Mouse (Mus musculus): ENCODE results near the gene Npcd. TPM values are rescaled to one million over a fixed set of nuclear protein-coding genes. Genes with fewer than 3 reads are reported as not detected.

Gene Npcd
- polyA plus RNA-seq, 1 experiment = not detected

DNA sequence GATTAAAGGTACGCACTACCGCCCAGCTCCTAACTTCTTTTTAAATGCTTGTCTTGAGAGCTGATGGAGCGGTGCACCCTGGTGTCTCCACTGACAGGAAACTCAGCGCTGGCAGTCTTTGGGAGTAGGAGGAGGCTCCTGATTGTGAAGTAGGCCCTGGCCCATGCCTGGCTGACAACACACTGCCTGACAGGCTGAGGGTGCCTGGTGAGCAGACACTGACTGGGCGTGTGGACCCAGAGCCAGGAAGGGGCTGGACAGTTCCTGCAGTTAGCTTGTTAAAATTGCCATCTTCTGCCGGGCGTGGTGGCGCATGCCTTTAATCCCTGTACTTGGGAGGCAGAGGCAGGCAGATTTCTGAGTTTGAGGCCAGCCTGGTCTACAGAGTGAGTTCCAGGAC, 83.8 kb downstream of the Npcd start:
- H3K4me1 ChIP-seq (ENCODE audit: control insufficient read depth, insufficient read depth, low read length) = no peaks in the 10 kb centered on the region
- no peak overlapping the region for H3K4me3 ChIP-seq (ENCODE audit: insufficient read depth, low read length)
- H3K27ac ChIP-seq (ENCODE audit: insufficient read depth, low read length) = no peak overlapping the region
- TF ChIP-seq POLR2A (IDR thresholded peaks at IDR 0.05; ENCODE audit: low read depth, low read length) = no peak
- TF ChIP-seq CTCF (IDR thresholded peaks at IDR 0.05; ENCODE audit: borderline replicate concordance, insufficient read depth, low read length) = no peak

DNA sequence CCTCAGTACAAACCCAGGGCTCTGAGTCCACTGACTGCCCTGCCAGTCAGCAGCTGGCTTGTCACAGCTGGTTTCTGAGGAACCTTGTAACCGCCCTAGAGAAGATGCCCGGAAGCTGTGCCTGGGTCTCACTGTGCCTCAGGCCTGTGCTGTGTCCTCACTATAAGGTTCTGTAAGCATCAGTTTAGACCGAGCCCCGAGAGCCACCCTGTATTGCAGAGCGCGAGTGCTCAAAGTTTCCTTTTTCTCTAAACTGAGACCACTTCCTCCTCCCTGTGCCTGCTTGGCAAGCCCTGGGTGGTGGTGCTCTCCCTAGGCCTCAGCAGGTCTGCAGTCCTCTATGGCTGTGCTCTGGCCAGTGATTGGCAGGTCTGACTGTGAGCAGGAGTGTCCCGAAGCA, 84.9 kb downstream of the Npcd start:
- TF ChIP-seq POLR2A (IDR thresholded peaks at IDR 0.05; ENCODE audit: low read depth, low read length) (no peak), CTCF (IDR thresholded peaks at IDR 0.05; ENCODE audit: borderline replicate concordance, insufficient read depth, low read length) (no peak)
- H3K4me1 ChIP-seq (ENCODE audit: control insufficient read depth, insufficient read depth, low read length) = no peaks in the 10 kb centered on the region
- no peak overlapping the region for H3K4me3 ChIP-seq (ENCODE audit: insufficient read depth, low read length)
- H3K27ac ChIP-seq (ENCODE audit: insufficient read depth, low read length) = no peak overlapping the region

DNA sequence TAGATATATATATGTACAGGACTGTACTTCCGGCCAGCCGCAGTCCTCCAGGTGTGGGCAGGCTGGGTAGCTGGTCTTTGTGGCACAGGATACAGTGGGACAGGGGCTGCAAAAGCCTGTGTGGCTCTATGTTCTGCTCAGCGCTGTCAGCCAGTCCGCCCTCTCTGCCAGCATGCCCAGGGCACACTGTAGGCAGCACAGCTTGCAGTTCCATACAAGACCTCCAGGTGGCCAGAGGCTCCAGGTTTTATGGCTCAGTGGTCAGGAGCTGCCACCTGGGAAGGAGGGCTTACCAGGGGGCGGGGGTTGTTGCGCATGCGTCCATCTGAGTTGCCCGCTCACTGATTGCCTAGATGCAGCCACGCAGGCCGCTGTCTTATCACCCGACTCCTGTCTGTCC, 86.0 kb downstream of the Npcd start:
- no peak overlapping the region for H3K27ac ChIP-seq (ENCODE audit: insufficient read depth, low read length)
- peaks cover 1% of the 10 kb centered on the region; the same call in 1 of the 2 replicates for H3K4me1 ChIP-seq (ENCODE audit: control insufficient read depth, insufficient read depth, low read length)
- TF ChIP-seq CTCF (IDR thresholded peaks at IDR 0.05; ENCODE audit: borderline replicate concordance, insufficient read depth, low read length) (no peak), POLR2A (IDR thresholded peaks at IDR 0.05; ENCODE audit: low read depth, low read length) (no peak)
- H3K4me3 ChIP-seq (ENCODE audit: insufficient read depth, low read length) = no peak overlapping the region

DNA sequence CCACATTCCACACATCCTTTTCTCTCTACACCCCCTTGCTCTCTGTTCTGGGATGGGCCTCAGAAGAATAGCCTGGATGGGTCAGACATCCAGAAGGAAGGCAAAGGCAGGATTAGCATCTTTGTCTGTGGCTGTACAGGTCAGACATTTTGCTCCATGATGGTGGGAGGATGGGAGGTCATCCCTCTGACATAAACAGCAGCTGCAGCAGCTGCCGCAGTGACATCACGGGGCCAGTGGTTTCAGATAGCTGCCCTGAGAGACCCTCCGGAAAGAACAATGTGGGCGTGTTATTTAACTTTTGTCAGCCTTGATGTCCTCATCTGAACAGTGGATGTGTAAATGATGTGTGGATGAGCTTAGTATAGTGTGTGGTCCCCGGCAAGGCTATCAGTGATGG, 88.2 kb downstream of the Npcd start:
- Histone ChIP-seq H3K4me1 (ENCODE audit: control insufficient read depth, insufficient read depth, low read length) (peaks cover 5% of the 10 kb centered on the region; the same call in 1 of the 2 replicates), H3K27ac (ENCODE audit: insufficient read depth, low read length) (no peak overlapping the region), H3K4me3 (ENCODE audit: insufficient read depth, low read length) (no peak overlapping the region)
- TF ChIP-seq CTCF (IDR thresholded peaks at IDR 0.05; ENCODE audit: borderline replicate concordance, insufficient read depth, low read length) = no peak
- TF ChIP-seq POLR2A (IDR thresholded peaks at IDR 0.05; ENCODE audit: low read depth, low read length) = no peak

DNA sequence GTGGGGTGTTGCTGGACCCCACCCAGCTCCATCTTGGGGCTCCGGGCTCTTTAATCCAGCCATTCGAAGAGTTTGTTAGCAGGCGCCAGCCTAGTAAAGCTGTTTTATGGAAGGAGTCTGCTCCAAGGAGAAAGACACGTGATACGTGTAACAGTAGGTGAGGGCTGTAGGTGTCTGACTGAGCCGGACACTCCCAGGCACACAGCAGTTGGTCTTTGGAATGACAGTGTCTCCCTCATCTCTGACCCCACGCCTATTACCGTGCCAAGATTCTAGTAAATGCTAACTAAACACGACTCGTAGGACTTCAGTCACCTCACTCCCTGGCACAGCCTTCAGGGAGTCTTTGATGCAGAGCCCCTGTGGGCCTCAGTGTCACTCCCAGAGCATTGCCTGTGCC, 88.7 kb downstream of the Npcd start:
- H3K4me3 ChIP-seq (ENCODE audit: insufficient read depth, low read length) = no peak overlapping the region
- H3K27ac ChIP-seq (ENCODE audit: insufficient read depth, low read length) = no peak overlapping the region
- no peak for TF ChIP-seq CTCF (IDR thresholded peaks at IDR 0.05; ENCODE audit: borderline replicate concordance, insufficient read depth, low read length)
- no peak for TF ChIP-seq POLR2A (IDR thresholded peaks at IDR 0.05; ENCODE audit: low read depth, low read length)
- H3K4me1 ChIP-seq (ENCODE audit: control insufficient read depth, insufficient read depth, low read length) = peaks cover 7% of the 10 kb centered on the region; the same call in 1 of the 2 replicates

DNA sequence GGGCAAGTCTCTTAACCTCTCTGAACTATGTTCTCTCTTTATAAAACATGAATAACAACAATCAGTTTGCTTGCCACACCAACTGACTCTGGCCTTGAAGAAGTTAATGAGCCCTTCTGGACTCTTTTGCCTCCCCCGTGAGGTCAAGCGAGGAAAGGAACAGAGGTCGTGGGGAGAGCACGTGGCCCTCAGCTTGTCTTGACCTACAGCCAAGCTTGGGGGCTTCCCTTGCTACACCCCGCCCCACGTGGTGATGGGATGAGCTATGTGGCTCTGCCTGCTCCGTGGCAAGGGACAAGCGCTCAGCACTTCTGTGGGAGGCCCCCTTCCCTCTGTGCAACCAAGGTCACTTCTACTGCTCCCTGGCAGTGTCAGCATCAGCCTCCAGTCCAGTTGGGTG, 89.3 kb downstream of the Npcd start:
- TF ChIP-seq CTCF (IDR thresholded peaks at IDR 0.05; ENCODE audit: borderline replicate concordance, insufficient read depth, low read length) (no peak), POLR2A (IDR thresholded peaks at IDR 0.05; ENCODE audit: low read depth, low read length) (no peak)
- no peak overlapping the region for H3K27ac ChIP-seq (ENCODE audit: insufficient read depth, low read length)
- no peak overlapping the region for H3K4me3 ChIP-seq (ENCODE audit: insufficient read depth, low read length)
- H3K4me1 ChIP-seq (ENCODE audit: control insufficient read depth, insufficient read depth, low read length) = peaks cover 7% of the 10 kb centered on the region; the same call in 1 of the 2 replicates

DNA sequence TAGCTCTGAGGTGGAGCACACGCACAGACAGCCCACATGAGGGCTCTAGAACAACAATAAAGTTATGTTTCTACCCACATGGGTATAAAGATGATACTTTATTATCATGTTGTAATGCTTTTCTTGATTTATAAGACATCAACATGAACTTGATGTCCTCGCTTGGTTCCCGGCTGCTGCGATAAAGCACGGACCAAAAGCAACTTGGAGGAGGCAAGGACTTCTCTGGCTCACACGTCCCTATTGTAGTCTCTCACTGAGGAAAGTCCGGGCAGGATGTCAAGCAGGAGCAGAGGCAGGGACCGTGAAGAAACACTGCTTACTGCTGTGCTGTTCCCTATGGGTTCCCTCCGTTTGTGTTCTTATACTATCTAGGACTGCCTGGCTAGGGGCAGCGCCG, 90.0 kb downstream of the Npcd start:
- peaks cover 7% of the 10 kb centered on the region; the same call in 1 of the 2 replicates for H3K4me1 ChIP-seq (ENCODE audit: control insufficient read depth, insufficient read depth, low read length)
- no peak for TF ChIP-seq POLR2A (IDR thresholded peaks at IDR 0.05; ENCODE audit: low read depth, low read length)
- TF ChIP-seq CTCF (IDR thresholded peaks at IDR 0.05; ENCODE audit: borderline replicate concordance, insufficient read depth, low read length) = no peak
- H3K27ac ChIP-seq (ENCODE audit: insufficient read depth, low read length) = no peak overlapping the region
- no peak overlapping the region for H3K4me3 ChIP-seq (ENCODE audit: insufficient read depth, low read length)

DNA sequence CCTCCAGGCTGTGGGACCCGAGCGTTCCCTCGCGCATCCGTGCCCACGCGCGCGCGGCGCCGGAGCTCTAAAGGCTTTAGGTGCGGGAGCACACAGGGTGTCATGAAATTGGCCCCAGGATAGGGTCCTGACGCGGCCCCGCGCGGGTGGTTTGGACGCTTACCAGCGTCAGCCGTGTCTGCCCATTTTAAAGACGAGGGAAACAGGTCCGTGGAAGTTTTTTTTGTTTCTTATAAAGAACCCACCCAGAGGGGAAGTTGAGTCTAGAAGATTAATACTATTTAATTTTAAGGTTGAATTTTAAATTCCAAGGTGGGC, 91.4 kb downstream of the Npcd start:
- H3K27ac ChIP-seq (ENCODE audit: insufficient read depth, low read length) = no peak overlapping the region
- peaks cover 7% of the 10 kb centered on the region; the same call in 1 of the 2 replicates for H3K4me1 ChIP-seq (ENCODE audit: control insufficient read depth, insufficient read depth, low read length)
- H3K4me3 ChIP-seq (ENCODE audit: insufficient read depth, low read length) = peak overlapping the region; percentile 75
- TF ChIP-seq CTCF (IDR thresholded peaks at IDR 0.05; ENCODE audit: borderline replicate concordance, insufficient read depth, low read length) (no peak), POLR2A (IDR thresholded peaks at IDR 0.05; ENCODE audit: low read depth, low read length) (no peak)

DNA sequence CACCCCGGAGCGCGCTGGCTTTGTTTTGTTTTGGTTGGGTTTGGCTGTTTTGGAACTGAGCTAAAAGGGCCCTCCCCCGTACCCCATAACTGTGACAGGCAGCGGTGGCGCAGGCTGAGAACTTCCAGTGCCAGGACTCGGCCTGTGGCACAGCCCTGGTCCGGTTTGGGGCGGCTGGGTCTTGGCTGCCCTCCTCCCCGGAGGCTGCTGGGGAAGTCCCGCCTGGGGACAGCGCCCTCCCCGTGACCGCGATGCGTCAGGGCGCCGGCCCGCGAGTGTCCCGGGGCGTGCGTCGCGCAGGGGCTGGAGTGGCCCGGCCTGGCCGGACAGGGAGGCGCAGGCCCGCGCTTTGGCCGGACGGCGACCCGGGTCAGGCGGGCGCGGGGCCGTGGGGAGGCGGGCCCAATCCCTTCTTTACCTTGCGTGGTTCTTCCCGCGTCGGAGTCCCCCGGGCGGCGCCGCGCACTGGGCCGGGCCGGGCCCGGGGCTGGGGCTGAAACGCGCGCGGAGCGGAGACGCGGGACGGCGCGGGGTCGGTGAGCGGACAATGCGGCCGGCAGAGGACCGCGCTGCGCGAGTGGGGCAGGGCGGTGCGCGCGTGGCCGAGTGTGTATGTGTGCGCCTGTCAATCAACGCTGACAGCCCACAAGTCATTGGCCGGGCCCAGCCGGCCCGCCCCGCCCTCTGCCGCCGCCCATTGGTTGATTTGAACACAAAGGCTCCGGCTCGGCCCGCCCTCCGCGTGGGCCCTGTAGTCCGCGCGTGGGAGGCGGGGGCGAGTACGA, 91.9 kb downstream of the Npcd start, which contains the start of gene Sun2:
TSS of gene Sun2 (minus strand) at position 616 of the 785 bp plus-strand sequence.
- TF ChIP-seq CTCF (IDR thresholded peaks at IDR 0.05; ENCODE audit: borderline replicate concordance, insufficient read depth, low read length) (no peak), POLR2A (IDR thresholded peaks at IDR 0.05; ENCODE audit: low read depth, low read length) (peak; percentile 59)
- Histone ChIP-seq H3K4me3 (ENCODE audit: insufficient read depth, low read length) (peak within 1 kb of the TSS; percentile 75), H3K4me1 (ENCODE audit: control insufficient read depth, insufficient read depth, low read length) (peaks cover 7% of the 10 kb centered on the region; the same call in 1 of the 2 replicates), H3K27ac (ENCODE audit: insufficient read depth, low read length) (peak within 1 kb of the TSS; percentile 35; the same call in 1 of the 2 replicates)

DNA sequence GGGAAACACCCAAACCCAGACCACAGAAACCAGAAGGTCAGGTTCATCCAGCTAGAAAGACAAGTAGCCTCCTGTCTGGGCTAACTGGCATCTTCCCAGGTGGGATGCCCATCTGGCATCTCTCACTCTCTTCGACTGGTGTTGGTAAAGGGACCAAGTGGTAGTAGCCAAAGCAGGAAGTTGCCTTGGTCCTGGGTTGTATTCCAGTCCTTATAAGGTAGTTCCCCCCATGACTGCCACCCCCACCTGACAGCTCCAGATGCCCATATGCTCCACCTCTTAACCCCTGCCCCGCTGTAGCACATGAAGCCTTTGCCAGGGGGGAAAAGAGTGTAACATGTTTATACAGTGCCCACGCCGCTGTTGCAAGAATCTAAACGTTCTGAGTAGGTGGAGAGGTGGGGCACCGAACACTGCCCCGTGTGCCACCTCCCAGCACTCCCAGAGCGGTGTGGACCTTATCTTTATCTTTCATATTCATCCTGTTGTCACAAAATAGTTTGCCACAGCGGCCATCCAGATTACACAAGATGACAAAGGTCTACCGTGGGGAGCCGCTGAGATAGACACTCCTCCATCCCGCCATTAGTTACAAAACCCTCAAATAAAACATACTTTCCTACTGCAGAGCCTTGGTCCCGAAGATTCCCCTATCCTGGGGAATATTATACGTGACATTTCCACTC, 92.7 kb downstream of the Npcd start:
- peak overlapping the region; percentile 35; the same call in 1 of the 2 replicates for H3K27ac ChIP-seq (ENCODE audit: insufficient read depth, low read length)
- peaks cover 7% of the 10 kb centered on the region; the same call in 1 of the 2 replicates for H3K4me1 ChIP-seq (ENCODE audit: control insufficient read depth, insufficient read depth, low read length)
- H3K4me3 ChIP-seq (ENCODE audit: insufficient read depth, low read length) = peak overlapping the region; percentile 75
- no peak for TF ChIP-seq CTCF (IDR thresholded peaks at IDR 0.05; ENCODE audit: borderline replicate concordance, insufficient read depth, low read length)
- TF ChIP-seq POLR2A (IDR thresholded peaks at IDR 0.05; ENCODE audit: low read depth, low read length) = 0 out of 2 replicates have a peak, but pooled peaks have one; percentile 21

Measured in embryonic fibroblast, embryonic 13.5 days (primary cell).